Comparison of ENCODE assay signal across 8 mouse cellular contexts in the genomic region with DNA sequence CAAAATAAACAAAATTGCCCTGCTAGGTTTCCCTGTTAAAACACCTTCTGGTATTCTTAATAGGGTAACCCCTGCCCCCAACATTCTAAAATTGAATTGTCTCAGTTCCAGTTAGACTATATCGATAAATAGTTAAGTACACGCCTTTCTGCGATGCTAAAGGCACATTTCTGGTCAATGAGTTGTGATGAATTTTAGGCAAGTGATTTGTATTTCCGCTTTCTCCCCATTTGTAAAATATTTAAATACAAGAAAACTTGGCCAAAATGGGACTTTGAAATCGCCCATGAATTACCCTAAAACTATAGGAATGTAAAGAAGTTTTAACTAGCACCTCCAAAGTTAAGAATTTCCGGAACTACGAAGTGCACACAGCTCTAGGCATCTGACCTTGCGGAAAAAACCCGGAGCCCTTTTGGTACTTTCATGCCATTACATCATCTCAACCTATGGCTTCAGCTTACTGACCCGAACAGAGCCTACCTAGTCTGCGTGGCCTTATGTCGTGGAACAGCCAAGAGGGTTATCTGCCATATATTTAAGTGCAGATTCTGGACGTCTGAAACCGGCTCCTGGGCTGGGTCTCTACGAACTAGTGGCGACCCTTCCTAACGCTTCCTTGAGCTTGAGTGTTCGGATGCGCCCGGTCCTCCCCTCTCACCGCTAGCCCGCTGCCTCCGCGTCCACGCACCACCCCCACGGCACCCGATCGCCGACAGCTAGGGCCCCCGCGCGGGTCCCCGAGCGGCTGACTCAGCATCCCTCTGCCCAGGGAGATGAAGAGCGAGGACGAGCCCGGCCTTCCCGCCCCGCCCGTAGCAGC. TPM values are rescaled to one million over a fixed set of nuclear protein-coding genes. Genes with fewer than 3 reads are reported as not detected.
DNase-seq lines count a peak whose midpoint lies in the region; ATAC-seq and TF ChIP-seq lines count a peak whose summit lies in the region.

No protein-coding gene starts in this region.

- H3K4me1 ChIP-seq in forebrain, embryonic 10.5 days = peaks cover 15% of the 10 kb centered on the region
- no peaks in the 10 kb centered on the region for H3K4me1 ChIP-seq in liver, embryonic 11.5 days (replicated peaks; ENCODE audit: control insufficient read depth, insufficient read depth, low read length)

- WGBS in forebrain, embryonic 10.5 days = 3% methylated on average over 40 of the region's 40 CpGs
- WGBS in liver, embryonic 11.5 days = 2% methylated on average over 40 of the region's 40 CpGs

- peaks cover 39% of the 10 kb centered on the region for H3K36me3 ChIP-seq in forebrain, embryonic 10.5 days (replicated peaks)
- peaks cover 14% of the 10 kb centered on the region; the same call in 1 of the 2 replicates for H3K36me3 ChIP-seq in liver, embryonic 11.5 days (ENCODE audit: control insufficient read depth, insufficient read depth, low read length)

- H3K27me3 ChIP-seq in forebrain, embryonic 10.5 days (ENCODE audit: poor library complexity, severe bottlenecking) = no peaks in the 10 kb centered on the region
- H3K27me3 ChIP-seq in liver, embryonic 11.5 days (replicated peaks; ENCODE audit: control insufficient read depth, insufficient read depth, low read length) = no peaks in the 10 kb centered on the region

- no peak for TF ChIP-seq CTCF in layer of hippocampus, adult 2 months (conservative IDR thresholded peaks at IDR 0.05)

- H3K4me3 ChIP-seq in layer of hippocampus, adult 2 months = peak overlapping the region; percentile 84
- H3K4me3 ChIP-seq in forebrain, embryonic 10.5 days = peak overlapping the region; percentile 72
- H3K4me3 ChIP-seq in liver, embryonic 11.5 days (ENCODE audit: low read depth, low read length) = peak overlapping the region; percentile 91

- H3K4me2 ChIP-seq in liver, embryonic 11.5 days = peak overlapping the region; percentile 69

- DNase-seq in layer of hippocampus, adult 2 months (ENCODE audit: low spot score in 2 of 2) = no peak
- DNase-seq in layer of hippocampus, postnatal 10 days (ENCODE audit: low spot score in 2 of 2) = no peak
- peak; percentile 43 for DNase-seq in NIH3T3 (ENCODE audit: low read depth)
- DNase-seq in forebrain, embryonic 10.5 days (ENCODE audit: extremely low spot score, low spot score) = no peak
- DNase-seq in liver, embryonic 11.5 days (ENCODE audit: low spot score) = no peak
- DNase-seq in embryo, embryonic 9.5 days (ENCODE audit: extremely low spot score) = no peak
- no peak for DNase-seq in right cerebral cortex, adult 18-20 months

- H3K9ac ChIP-seq in liver, embryonic 11.5 days (ENCODE audit: low read depth, low read length) = peak overlapping the region; percentile 90

- peak; percentile 30 for ATAC-seq in liver, embryonic 11.5 days (replicated peaks; ENCODE audit: low FRiP score)
- peak; percentile 31; the same call in 1 of the 2 replicates for ATAC-seq in neutrophil, adult 5-6 weeks (ENCODE audit: extremely low read depth, insufficient number of reproducible peaks, low FRiP score, poor library complexity, severe bottlenecking)

- H3K9me3 ChIP-seq in forebrain, embryonic 10.5 days = no peaks in the 10 kb centered on the region
- H3K9me3 ChIP-seq in liver, embryonic 11.5 days (ENCODE audit: control insufficient read depth, low read length) = no peaks in the 10 kb centered on the region

- peak overlapping the region; percentile 84 for H3K27ac ChIP-seq in layer of hippocampus, adult 2 months
- H3K27ac ChIP-seq in forebrain, embryonic 10.5 days = peak overlapping the region; percentile 92
- H3K27ac ChIP-seq in liver, embryonic 11.5 days (ENCODE audit: low read depth, low read length) = peak overlapping the region; percentile 82

RNA-seq across cellular contexts. Expression of a gene that starts 0.6 kb away (rescaled TPM):
- 100 to 1,000 TPM; 412 to 415 TPM for total RNA-seq in layer of hippocampus, adult 2 months (2021)
- 100 to 1,000 TPM; 226 to 248 TPM for total RNA-seq in layer of hippocampus, postnatal 10 days (2021)
- polyA plus RNA-seq in forebrain, embryonic 10.5 days (2016; fragmentation: Nextera tagmentation; extraction: Ambion mirVana) = 206 and 215 TPM in 2 replicates
- 260 and 286 TPM in 2 replicates for polyA plus RNA-seq in liver, embryonic 11.5 days (2014; fragmentation: Nextera tagmentation; extraction: Ambion mirVana)
- 100 and 114 TPM in 2 replicates for total RNA-seq in neutrophil, adult 5-6 weeks (2017)

RNA-seq across cellular contexts. Expression of a gene that starts 20.7 kb away (rescaled TPM):
- total RNA-seq in layer of hippocampus, adult 2 months (2021) = 1 to 10 TPM in 1 of 2 experiments, under 1 TPM in 1; 0.71 to 1.2 TPM
- total RNA-seq in layer of hippocampus, postnatal 10 days (2021) = not detected
- polyA plus RNA-seq in forebrain, embryonic 10.5 days (2016; fragmentation: Nextera tagmentation; extraction: Ambion mirVana) = 0.21 and 0.38 TPM in 2 replicates
- polyA plus RNA-seq in liver, embryonic 11.5 days (2014; fragmentation: Nextera tagmentation; extraction: Ambion mirVana) = 0.25 and 0.45 TPM in 2 replicates
- total RNA-seq in neutrophil, adult 5-6 weeks (2017) = not detected in 2 replicates

RNA-seq across cellular contexts. Expression of a gene that starts 36.4 kb away (rescaled TPM):
- 10 to 100 TPM in 1 of 2 experiments, 1 to 10 TPM in 1; 8.5 to 10.1 TPM for total RNA-seq in layer of hippocampus, adult 2 months (2021)
- total RNA-seq in layer of hippocampus, postnatal 10 days (2021) = 10 to 100 TPM; 12.8 to 15.8 TPM
- 0.34 and 1.1 TPM in 2 replicates for polyA plus RNA-seq in forebrain, embryonic 10.5 days (2016; fragmentation: Nextera tagmentation; extraction: Ambion mirVana)
- 0.05 TPM in 2 replicates for polyA plus RNA-seq in liver, embryonic 11.5 days (2014; fragmentation: Nextera tagmentation; extraction: Ambion mirVana)
- total RNA-seq in neutrophil, adult 5-6 weeks (2017) = not detected in 2 replicates
